Mouse (Mus musculus) cerebellum, postnatal 14 days (tissue): ENCODE results near the gene Wipi2.

Experiments used
- DNase-seq, 2 experiments: peaks; one replicate each; pipeline ENCODE4 v3.0.0; 2021; ENCODE audit warnings: mixed read lengths in 2 of 2

Gene Wipi2

GRCm38 (mm10) chr5:142630224-142630623 lies 2.7 kb downstream of the Wipi2 start:
- no peak for DNase-seq

DNA sequence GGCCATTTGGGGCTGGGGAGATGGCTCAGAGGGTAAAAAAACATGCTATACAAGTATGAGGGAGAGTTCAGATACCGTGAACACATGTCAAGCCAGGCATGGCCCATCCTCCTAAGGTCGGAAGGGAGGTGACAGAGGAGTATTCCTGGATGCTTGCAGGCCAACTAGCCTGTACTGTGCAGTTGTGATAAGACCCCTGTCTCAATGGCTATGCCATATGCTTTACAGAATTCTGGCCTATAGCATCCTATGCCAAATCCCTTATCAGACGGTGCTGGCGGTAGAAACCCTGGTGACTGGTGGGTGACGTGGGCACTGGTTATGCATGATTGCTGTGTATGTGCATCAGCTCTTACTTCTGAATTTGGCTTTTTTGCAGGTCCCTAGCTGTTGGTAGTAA lies 10.3 kb downstream of the Wipi2 start:
- no peak for DNase-seq

DNA sequence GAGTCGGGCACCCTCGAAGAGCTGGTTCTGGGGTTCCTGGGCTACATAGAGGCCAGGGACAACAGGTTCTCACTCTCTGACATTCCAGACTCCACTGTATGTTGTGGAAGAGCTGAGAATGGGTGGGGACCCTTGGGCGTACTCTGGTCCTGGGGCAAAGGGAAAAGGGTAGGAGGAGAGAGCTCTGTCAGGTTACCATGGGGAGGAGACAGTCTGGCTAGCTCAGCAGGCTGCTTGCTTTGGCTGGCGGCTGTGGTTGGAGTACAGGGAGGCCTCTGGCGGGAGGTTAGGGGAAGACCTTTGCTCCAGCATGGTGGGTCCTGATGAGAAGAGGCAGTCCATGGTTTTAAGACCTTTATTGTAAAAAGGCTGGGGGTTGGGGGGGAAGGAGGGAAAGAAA lies 12.6 kb downstream of the Wipi2 start:
- DNase-seq = no peak

GRCm38 (mm10) chr5:142641331-142642051 lies 14.0 kb downstream of the Wipi2 start:
- DNase-seq = no peak

DNA sequence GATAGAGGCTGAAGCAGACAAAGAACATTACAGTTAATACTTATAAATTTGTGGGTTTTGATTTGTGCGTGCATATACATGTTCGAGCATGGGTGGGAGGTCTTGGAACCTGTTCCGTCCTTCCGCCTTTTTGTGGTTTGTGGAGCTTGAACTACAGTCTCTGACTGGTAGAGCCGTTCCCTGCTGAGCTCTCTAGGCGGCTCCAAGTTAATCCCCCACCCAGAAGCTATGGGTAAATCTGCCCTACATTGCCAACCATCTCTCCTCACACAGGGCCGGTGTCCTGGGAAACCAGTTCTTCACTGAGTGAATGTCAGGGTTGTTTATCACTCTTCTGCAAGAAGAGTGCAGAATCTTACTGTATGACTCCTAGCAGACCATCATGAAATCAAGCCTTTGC lies 20.7 kb downstream of the Wipi2 start:
- no peak for DNase-seq

DNA sequence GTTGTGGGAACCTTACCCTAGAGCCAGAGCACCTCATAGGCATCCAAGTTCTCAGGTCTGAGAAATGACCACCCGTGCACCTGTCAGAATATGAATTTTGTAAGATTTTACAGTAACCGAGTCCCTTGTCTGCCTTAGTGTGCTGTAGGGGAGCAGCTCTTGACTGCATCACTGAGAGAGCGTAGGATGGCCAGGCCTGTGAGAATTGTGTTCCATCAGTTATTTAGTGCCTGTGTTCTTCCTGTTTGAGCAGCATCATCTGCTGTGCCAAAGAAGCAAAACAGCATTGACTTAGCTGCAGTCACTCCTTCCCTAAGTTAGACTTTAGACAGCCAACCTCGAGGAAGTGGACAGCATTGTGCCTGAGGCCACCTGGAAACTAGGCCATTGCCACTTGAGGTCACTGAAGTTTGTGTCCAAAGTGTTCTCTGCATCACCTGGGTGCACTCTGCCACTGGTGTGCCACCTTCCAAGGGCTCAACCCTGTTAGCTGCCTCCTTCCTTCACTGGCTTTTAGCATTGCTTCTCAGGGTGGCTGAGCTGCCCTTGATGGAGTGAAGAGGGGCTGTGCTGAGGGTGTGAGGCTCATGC lies 22.1 kb downstream of the Wipi2 start:
- DNase-seq = no peak

DNA sequence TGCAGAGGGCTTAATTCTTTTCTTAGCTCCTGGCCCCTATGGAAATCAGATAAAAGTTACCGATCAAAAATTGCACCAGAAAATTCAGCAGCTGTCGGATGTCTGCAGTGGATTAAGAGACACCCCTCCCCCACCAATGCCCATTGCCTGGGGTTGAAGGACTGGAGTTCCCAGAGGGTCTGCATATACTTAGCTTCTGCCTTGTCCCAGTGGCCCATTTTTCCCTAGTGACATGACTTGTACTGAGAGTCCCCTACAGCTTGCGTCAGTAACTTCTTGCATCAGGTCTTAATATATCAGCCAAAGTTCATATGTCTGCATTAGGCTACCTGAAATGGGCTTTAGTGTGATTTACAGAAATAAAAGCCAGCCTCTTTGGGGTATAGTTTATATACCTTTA lies 22.9 kb downstream of the Wipi2 start:
- no peak for DNase-seq

GRCm38 (mm10) chr5:142650794-142651497 lies 23.4 kb downstream of the Wipi2 start:
- no peak for DNase-seq

- DNase-seq = no peak
These were observed 24.8 kb downstream of the Wipi2 start for GRCm38 (mm10) chr5:142652266-142652665.

GRCm38 (mm10) chr5:142660656-142661434 lies 33.3 kb downstream of the Wipi2 start:
- no peak for DNase-seq

- no peak for DNase-seq
These were observed 40.4 kb downstream of the Wipi2 start for GRCm38 (mm10) chr5:142667921-142668320.

DNA sequence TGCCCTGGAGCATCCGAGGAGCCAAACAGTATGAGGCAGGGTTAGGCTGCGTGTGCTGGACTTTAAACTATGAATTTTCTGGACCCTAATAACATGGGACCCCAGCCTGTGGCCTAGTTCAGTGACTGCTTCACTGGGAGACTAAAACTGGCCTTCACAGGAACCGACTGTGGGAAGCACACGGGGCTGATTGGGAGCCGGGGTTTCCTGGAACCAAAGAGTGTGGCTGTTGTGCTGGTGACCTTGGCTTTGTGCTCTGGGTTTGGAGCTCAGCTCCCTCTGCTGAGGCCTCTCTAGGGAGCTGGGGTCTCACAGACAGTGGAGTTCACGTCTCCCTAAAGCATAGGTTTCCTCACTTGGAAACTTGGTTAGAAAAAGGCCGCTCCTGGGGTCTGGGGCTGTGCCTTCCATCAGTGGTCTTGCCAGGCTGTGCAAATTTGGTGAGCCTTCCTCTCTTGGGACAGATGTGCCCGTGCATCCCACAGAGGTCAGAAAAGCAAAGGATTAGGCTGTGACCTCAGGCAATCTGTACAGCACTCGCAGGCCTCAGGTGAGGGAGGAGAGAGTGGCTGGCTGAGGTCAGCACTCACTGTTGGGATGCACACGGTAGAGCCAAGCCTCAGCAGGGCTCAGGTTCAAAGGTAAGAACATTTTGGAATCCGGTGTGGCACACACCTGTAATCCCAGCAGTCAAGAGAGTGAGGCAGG lies 41.2 kb downstream of the Wipi2 start:
- DNase-seq = no peak

GRCm38 (mm10) chr5:142669726-142670125 lies 42.2 kb downstream of the Wipi2 start:
- DNase-seq = peak; percentile 82 to 87

GRCm38 (mm10) chr5:142673082-142673481 lies 45.6 kb downstream of the Wipi2 start:
- peak; percentile 64 to 65 for DNase-seq

- peak; percentile 66 to 71 for DNase-seq
These were observed 50.7 kb downstream of the Wipi2 start for GRCm38 (mm10) chr5:142678141-142678571.

DNA sequence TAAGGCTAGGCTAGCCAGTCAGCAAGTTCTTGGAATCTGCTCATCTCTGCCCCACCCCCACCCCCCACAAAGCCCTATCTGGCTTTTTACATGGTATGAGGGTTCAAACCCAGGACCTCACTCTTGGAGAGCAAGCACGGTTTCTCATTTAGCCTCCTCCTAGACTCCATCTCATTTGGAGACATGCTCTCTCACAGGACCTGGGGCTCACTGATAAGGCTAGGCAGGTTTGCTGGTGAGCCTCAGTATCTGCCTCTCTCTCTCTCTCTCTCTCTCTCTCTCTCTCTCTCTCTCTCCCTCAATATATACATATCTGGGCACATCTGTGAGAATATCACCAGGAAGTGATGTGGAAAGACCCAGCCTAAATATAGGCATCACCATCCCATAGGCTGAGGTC lies 51.6 kb downstream of the Wipi2 start:
- no peak for DNase-seq

DNA sequence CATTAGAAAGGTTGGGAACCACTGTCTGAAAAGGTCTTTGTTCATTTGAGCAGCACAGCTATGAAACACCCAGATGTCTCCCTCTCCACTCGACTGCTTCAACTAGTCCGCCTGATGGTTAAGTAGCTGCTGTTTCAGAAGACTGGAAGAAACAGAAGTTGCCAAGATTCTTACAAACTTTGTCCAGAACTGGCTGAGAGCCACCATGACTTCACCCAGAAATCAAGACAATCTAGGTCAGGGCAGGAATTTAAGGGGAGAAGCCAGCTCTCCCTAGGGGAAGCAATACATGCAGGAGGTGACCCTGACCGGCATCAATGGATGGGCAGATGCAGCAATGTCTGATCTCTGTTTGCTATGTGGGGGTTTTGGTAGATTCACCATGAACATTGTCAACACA lies 54.4 kb downstream of the Wipi2 start:
- DNase-seq = no peak

- no peak for DNase-seq
These were observed 55.0 kb downstream of the Wipi2 start for GRCm38 (mm10) chr5:142682529-142682928.

DNA sequence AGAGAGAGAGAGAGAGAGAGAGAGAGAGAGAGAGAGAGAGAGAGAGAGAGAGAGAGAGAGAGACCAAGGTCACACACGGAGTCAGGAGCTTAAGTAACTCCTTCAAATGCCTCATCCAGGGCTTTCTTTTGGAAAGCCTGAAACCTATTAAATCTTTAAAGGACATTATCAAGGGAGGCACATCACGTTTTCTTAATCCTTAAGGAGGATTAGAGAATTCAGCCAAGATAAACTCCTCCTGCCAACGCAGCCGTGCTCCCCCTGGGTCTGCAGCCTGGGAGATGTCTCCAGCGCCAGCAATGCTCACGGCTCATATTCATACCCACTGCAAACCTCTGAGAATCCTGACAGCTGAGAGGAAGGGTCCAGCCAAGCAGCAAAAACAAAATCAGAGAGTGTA lies 61.4 kb downstream of the Wipi2 start:
- DNase-seq = no peak

DNA sequence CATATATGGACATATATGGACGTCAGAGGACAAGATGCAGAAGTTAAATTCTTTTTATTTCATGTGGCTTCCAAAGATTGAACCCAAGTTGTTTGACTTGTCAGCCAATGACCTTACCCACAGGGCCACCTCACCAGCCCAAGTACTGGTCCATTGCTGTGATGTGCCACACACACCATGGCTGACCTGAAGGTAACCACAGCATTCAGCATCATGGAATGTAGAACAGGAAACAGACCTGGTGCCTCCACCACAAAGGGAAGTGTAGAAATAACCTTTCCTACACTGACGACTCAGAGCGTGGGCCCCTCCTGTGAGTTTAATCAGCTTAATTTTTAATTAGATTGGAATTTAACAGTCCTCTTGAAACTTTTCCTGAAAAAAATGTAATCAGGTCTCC lies 62.8 kb downstream of the Wipi2 start:
- DNase-seq = no peak

GRCm38 (mm10) chr5:142692248-142692647 lies 64.8 kb downstream of the Wipi2 start, which contains the start of gene Slc29a4:
TSS of gene Slc29a4 (plus strand) at chr5:142692512.
- peak; percentile 78 to 85 for DNase-seq

DNA sequence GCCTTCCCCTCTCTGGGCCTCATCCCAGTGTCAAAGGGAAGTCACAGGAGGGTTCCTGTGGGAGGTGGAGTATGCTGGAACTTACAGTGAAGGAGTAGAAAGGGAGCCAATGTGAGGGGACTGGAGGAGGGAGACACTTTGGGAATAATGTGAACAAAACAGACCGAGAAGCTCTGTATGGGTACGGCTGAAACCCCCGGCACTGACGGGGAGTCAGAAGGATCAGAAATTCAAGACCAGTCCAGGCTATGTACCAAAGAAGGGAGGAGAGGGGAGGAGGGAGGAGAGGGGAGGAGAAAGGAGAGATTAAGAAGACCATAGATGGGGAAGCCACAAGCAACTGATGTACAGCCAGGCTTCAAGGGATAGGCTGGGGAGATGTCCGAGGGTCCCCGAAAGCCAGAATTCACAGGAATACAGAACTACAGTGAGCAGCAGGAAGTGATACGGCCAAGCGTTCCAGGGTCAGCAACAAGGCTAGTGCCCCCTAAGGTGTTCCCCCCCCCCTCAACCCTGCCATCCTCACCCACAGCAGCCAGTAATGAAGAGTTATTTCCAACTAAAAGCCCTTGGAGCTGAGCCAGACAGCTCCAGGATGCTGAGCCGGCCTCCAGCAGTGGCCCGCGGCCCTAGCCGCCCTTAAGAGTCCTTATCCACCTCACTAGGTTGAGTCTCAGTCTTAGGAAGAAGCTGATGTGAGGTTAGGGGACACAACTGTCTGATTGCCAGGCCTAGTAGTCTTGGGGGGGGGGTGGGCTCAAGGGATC lies 65.7 kb downstream of the Wipi2 start:
- DNase-seq = peak; percentile 57 to 61
